Mouse (Mus musculus) brain, embryonic 14.5 days (tissue): Measurements from ENCODE around the gene Limk2.

Source experiments
- CTCF ChIP-seq: fragments of 200-500 bp; IDR thresholded peaks from 2 replicates; pipeline ENCODE4 v1.5.1; 2012; ENCODE audit warnings: inconsistent platforms, mild to moderate bottlenecking, moderate library complexity, borderline replicate concordance; ENCODE audit not compliant: insufficient read depth, insufficient read length; ENCODE audit errors: extremely low read depth
- POLR2A ChIP-seq: fragments of 200-500 bp; IDR thresholded peaks from 2 replicates; pipeline ENCODE4 v1.6.1; 2012; ENCODE audit warnings: mild to moderate bottlenecking, inconsistent platforms, borderline replicate concordance; ENCODE audit not compliant: poor library complexity, insufficient read depth, insufficient read length, severe bottlenecking; ENCODE audit errors: extremely low read depth

GRCm38 (mm10) chr11:3408997-3409732, at the start of gene Limk2:
- TF ChIP-seq CTCF = peak; percentile 73
- TF ChIP-seq POLR2A = peak; percentile 34; the same call in 1 of the 2 replicates
